Mouse (Mus musculus) brain, embryonic 14.5 days (tissue): ENCODE results near the gene Aknad1. TPM values are rescaled to one million over a fixed set of nuclear protein-coding genes. Genes with fewer than 3 reads are reported as not detected.

Source experiments
- DNase-seq: peaks from one replicate; pipeline ENCODE4 v3.0.0-alpha.2; 2011; ENCODE audit warnings: low read depth
- CTCF ChIP-seq: fragments of 200-500 bp; IDR thresholded peaks from 2 replicates; pipeline ENCODE4 v1.5.1; 2012; ENCODE audit warnings: inconsistent platforms, mild to moderate bottlenecking, moderate library complexity, borderline replicate concordance; ENCODE audit not compliant: insufficient read depth, insufficient read length; ENCODE audit errors: extremely low read depth
- POLR2A ChIP-seq: fragments of 200-500 bp; IDR thresholded peaks from 2 replicates; pipeline ENCODE4 v1.6.1; 2012; ENCODE audit warnings: mild to moderate bottlenecking, inconsistent platforms, borderline replicate concordance; ENCODE audit not compliant: poor library complexity, insufficient read depth, insufficient read length, severe bottlenecking; ENCODE audit errors: extremely low read depth
- polyA plus RNA-seq: library from polyadenylated mRNA; depleted of rRNA; stranded (reverse); fragments of >200 nt; gene quantifications from 2 replicates; pipeline ENCODE4 v1.2.3, GENCODE M21; 2012

The Aknad1 gene
- polyA plus RNA-seq, 1 experiment, result 0.03 TPM

- no peak for DNase-seq
- TF ChIP-seq CTCF, result no peak
- TF ChIP-seq POLR2A, result no peak
These were observed 39.5 kb downstream of the Aknad1 start for GRCm38 (mm10) chr3:108778761-108779540.

GRCm38 (mm10) chr3:108781238-108781883 is 41.9 kb downstream of the Aknad1 start:
- DNase-seq, result peak; percentile 49
- TF ChIP-seq CTCF (no peak), POLR2A (no peak)

- no peak for TF ChIP-seq POLR2A
- no peak for TF ChIP-seq CTCF
- DNase-seq, result no peak
These were observed 42.4 kb downstream of the Aknad1 start for GRCm38 (mm10) chr3:108781884-108782270.

GRCm38 (mm10) chr3:108782364-108782895 is 43.0 kb downstream of the Aknad1 start:
- TF ChIP-seq CTCF, result no peak
- TF ChIP-seq POLR2A, result no peak
- no peak for DNase-seq

- no peak for DNase-seq
- TF ChIP-seq POLR2A (no peak), CTCF (no peak)
These were observed 47.1 kb downstream of the Aknad1 start for GRCm38 (mm10) chr3:108786520-108786919.

- no peak for DNase-seq
- TF ChIP-seq CTCF (no peak), POLR2A (no peak)
These were observed 48.4 kb downstream of the Aknad1 start for GRCm38 (mm10) chr3:108787754-108788454.

- TF ChIP-seq POLR2A (no peak), CTCF (no peak)
- no peak for DNase-seq
These were observed 49.0 kb downstream of the Aknad1 start for GRCm38 (mm10) chr3:108788455-108788794.

GRCm38 (mm10) chr3:108789299-108789698 is 49.8 kb downstream of the Aknad1 start:
- peak; percentile 53 for DNase-seq
- no peak for TF ChIP-seq POLR2A
- TF ChIP-seq CTCF, result no peak

- no peak for TF ChIP-seq POLR2A
- no peak for TF ChIP-seq CTCF
- no peak for DNase-seq
These were observed 51.0 kb downstream of the Aknad1 start for GRCm38 (mm10) chr3:108790499-108790898.

GRCm38 (mm10) chr3:108791054-108791706 is 51.7 kb downstream of the Aknad1 start:
- DNase-seq, result no peak
- TF ChIP-seq CTCF, result no peak
- TF ChIP-seq POLR2A, result no peak

- DNase-seq, result no peak
- TF ChIP-seq CTCF (no peak), POLR2A (no peak)
These were observed 53.0 kb downstream of the Aknad1 start for GRCm38 (mm10) chr3:108792420-108792819.
